Mouse (Mus musculus): ENCODE measurements around the gene 4931428F04Rik. TPM values are rescaled to one million over a fixed set of nuclear protein-coding genes. Genes with fewer than 3 reads are reported as not detected.

The 4931428F04Rik gene
- polyA plus RNA-seq (2015; fragmentation: Nextera tagmentation; extraction: Ambion mirVana), result 124 and 146 TPM in 2 replicates

DNA sequence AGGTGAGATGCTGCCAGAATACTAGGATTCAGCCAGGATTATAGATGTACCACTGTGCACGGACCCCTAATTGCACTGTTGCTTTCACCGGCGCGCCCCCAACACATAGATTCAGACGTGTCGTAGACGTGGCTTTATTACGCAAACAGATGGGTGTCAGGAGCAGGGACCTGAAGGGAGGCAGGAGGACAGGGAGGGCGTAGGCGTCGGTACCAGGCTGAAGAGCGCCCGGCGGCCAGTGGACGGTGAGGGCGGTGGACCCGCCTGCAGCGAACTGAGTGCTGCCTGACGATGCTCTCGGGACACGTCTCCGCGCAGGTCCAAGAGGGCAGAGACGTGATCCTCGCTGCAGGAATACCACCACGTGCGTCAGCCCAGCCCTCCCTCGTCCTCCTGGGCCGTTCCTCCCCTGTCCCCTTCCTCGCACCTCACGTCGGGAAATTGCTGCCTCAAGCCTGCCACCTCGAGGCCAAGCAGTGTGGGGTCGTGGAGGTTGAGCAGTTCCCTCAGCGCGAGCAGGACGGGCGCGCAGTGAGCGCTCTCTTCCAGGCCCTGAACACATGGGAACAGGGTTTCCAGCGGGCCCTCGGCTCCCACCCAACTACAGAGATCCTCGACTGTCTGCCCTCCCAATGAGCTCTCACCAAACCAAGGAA lies at the start of gene 4931428F04Rik:
Gene 4931428F04Rik, minus strand, starts transcription at position 60 of the 656 bp plus-strand sequence.
- 2% methylated on average over 43 of the region's 43 CpGs for WGBS

DNA sequence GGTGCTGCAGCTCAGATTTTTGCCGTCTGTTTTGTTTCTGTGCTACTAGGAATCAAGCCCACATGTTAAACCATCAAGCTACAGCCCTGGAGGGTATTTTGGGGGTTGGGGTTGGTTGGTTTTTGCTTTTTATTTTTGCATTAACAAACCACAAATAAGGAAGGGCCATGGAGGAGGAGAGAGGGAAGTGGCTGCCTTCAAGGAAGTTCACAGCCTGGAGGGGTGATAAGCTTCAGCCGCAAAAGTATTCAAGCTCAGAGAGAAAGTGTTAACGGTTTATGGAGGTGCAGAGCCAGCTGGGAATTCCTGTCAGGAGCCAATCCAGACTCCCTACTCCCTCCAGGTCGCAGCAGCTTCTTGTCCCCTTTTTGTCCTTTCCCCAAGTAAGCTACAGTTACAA lies 49.3 kb upstream of the 4931428F04Rik start:
- Histone ChIP-seq H3K4me2 (no peak overlapping the region), H3K4me1 (replicated peaks) (peaks cover 5% of the 10 kb centered on the region), H3K4me3 (no peak overlapping the region), H3K27me3 (no peaks in the 10 kb centered on the region), H3K27ac (replicated peaks) (no peak overlapping the region), H3K36me3 (peaks cover 3% of the 10 kb centered on the region; the same call in 1 of the 2 replicates), H3K9ac (no peak overlapping the region), H3K9me3 (no peaks in the 10 kb centered on the region)
- no peak for ATAC-seq (ENCODE audit: low FRiP score, low read depth)
- WGBS, result 69% methylated on average over 4 of the region's 4 CpGs

More for the DNA sequence above, at the start of gene 4931428F04Rik:
- H3K9ac ChIP-seq, result peak within 1 kb of the TSS; percentile 40
- peak within 1 kb of the TSS; percentile 56 for H3K4me3 ChIP-seq
- peaks cover 7% of the 10 kb centered on the region for H3K36me3 ChIP-seq
- peak within 1 kb of the TSS; percentile 94 for H3K27ac ChIP-seq (replicated peaks)
- H3K4me2 ChIP-seq, result peak within 1 kb of the TSS; percentile 69
- peak; percentile 6 for ATAC-seq (ENCODE audit: low FRiP score, low read depth)
- H3K9me3 ChIP-seq, result no peaks in the 10 kb centered on the region
- H3K27me3 ChIP-seq, result no peaks in the 10 kb centered on the region
- peaks cover 50% of the 10 kb centered on the region for H3K4me1 ChIP-seq (replicated peaks)

DNA sequence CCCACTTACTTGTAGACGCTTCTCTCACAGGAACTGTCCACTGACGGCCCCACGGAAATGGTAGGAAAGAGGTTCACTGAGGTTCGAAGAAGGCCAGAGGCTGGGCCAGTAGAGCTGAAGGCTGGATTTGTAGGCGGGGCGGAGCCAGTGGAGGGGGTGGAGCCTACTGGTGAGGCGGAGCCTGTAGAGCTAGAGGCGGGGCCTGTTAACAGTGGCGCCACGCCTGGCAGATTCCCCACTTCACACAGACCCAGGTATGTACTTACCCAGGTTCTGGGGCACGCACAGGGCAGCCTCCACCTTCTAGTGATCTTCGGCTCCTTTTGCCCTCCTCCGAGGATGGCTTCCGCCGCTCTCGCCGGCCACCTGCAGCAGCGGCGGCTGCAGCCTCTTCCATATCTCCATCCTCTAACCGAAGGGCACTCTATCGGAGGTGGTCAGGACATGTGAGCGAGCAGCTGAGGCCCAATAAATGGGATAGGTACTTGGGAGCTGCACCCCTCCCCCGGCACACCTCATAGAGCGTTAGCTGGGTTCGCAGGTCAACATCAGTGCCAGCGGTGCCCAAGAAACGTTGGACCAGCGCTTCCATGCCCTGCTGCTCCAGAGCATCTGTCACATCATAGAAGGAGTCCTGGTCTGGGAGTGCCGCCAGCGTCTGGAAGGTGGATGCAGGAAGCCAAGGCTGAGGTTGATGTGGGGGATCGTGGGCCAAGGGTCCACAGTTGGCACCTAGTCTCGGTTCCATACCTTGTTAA lies 46.9 kb upstream of the 4931428F04Rik start:
- WGBS, result 50% methylated on average over 32 of the region's 32 CpGs
- H3K36me3 ChIP-seq, result peaks cover 7% of the 10 kb centered on the region
- H3K4me1 ChIP-seq (replicated peaks), result peaks cover 3% of the 10 kb centered on the region
- no peak overlapping the region for H3K27ac ChIP-seq (replicated peaks)
- H3K4me3 ChIP-seq, result peak overlapping the region; percentile 17
- H3K4me2 ChIP-seq, result peak overlapping the region; percentile 30
- H3K27me3 ChIP-seq, result no peaks in the 10 kb centered on the region
- peak; percentile 36; the same call in 1 of the 2 replicates for ATAC-seq (ENCODE audit: low FRiP score, low read depth)
- H3K9me3 ChIP-seq, result no peaks in the 10 kb centered on the region
- H3K9ac ChIP-seq, result no peak overlapping the region

DNA sequence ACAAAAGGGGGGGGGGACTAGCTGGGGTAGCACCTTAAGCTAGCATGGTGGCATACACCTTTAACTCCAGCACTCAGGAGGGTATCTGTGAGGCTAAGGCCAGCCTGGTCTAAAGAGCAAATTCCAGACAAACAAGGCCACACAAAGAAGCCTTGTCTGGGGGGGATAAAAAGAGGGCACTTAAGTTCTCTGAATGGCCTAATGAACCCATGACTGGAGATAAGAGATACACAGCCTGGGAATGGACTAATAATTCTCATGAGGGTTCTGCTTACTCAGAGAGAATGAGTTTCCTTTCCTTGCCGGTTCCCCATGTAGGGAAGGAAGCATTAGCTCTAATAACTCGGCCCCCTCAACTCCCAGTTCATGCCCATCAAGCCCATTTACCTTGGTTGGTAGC lies 42.9 kb upstream of the 4931428F04Rik start:
- WGBS, result 74% methylated on average over 2 of the region's 2 CpGs
- H3K4me1 ChIP-seq (replicated peaks), result peaks cover 1% of the 10 kb centered on the region

DNA sequence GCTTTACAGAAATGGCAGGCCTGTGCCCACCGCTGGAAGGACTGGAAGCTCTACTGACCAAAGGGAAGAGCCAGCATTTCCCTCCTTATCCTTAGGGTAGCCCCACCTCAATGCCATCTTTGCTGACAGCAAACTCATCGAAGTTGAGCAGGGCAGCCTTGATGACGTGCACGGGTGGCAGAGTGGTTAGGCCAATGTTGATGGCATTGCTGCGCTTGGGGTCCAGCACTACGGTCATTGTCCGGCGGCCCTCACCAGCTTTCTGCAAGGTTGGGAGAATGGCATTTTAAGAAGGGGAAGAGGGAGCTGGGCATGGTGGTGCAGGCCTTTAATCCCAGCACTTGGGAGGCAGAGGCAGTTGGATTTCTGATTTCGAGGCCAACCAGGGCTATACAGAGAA lies 42.3 kb upstream of the 4931428F04Rik start:
- Histone ChIP-seq H3K4me3 (no peak overlapping the region), H3K27me3 (no peaks in the 10 kb centered on the region), H3K9me3 (no peaks in the 10 kb centered on the region), H3K27ac (replicated peaks) (no peak overlapping the region), H3K4me1 (replicated peaks) (peaks cover 7% of the 10 kb centered on the region), H3K4me2 (no peak overlapping the region), H3K36me3 (peaks cover 41% of the 10 kb centered on the region), H3K9ac (no peak overlapping the region)
- 96% methylated on average over 9 of the region's 9 CpGs for WGBS
- ATAC-seq (ENCODE audit: low FRiP score, low read depth), result no peak

More for the DNA sequence above, 42.9 kb upstream of the 4931428F04Rik start:
- Histone ChIP-seq H3K9me3 (no peaks in the 10 kb centered on the region), H3K4me2 (no peak overlapping the region), H3K4me3 (no peak overlapping the region), H3K9ac (no peak overlapping the region), H3K36me3 (peaks cover 41% of the 10 kb centered on the region), H3K27me3 (no peaks in the 10 kb centered on the region), H3K27ac (replicated peaks) (no peak overlapping the region)
- ATAC-seq (ENCODE audit: low FRiP score, low read depth), result no peak

DNA sequence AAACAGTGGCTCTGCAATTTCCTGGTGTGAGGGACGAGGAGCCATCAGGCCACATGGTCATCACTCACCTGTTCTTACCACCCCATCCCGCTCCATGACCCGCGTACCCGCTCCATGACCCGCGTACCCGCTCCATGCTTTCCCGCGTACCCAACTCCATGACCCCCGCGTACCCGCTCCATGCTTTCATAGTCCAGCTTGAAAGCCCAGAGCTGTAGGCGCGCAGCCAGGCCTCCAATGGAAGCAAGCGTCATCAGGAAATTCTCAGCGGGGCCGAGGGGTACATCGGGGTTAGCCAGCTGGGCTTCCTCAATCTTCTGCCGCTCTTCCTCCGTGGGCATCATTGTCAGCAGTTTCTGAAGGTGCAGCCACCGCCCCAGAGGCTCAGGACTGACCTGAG lies 41.8 kb upstream of the 4931428F04Rik start:
- 94% methylated on average over 22 of the region's 22 CpGs for WGBS
- Histone ChIP-seq H3K4me1 (replicated peaks) (peaks cover 10% of the 10 kb centered on the region), H3K27me3 (no peaks in the 10 kb centered on the region), H3K9me3 (no peaks in the 10 kb centered on the region), H3K27ac (replicated peaks) (no peak overlapping the region), H3K4me2 (no peak overlapping the region), H3K9ac (no peak overlapping the region), H3K4me3 (no peak overlapping the region), H3K36me3 (peaks cover 41% of the 10 kb centered on the region)
- ATAC-seq (ENCODE audit: low FRiP score, low read depth), result no peak

DNA sequence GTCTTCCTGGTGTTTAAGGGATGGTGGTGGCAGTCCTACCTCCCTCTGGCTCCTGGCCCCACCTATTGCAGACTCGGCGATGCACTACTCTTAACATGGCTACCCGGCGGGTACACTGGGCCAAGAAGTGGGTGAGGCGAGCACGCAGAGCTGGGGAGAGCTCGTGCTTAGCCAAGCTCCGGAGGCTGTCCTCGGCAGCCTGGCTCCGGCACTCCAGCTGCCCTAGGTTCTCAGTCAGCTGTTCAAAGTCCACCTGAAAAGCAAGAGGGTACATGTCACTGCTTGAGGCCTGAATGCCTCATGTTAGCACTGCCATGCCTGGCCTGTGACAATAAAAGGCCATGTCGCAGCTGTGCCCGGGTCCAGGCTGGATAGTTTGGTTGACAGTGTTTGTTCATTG lies 40.7 kb upstream of the 4931428F04Rik start:
- Histone ChIP-seq H3K36me3 (peaks cover 41% of the 10 kb centered on the region), H3K4me1 (replicated peaks) (peaks cover 13% of the 10 kb centered on the region), H3K9ac (no peak overlapping the region), H3K9me3 (no peaks in the 10 kb centered on the region), H3K4me3 (no peak overlapping the region), H3K27ac (replicated peaks) (no peak overlapping the region), H3K4me2 (no peak overlapping the region), H3K27me3 (no peaks in the 10 kb centered on the region)
- ATAC-seq (ENCODE audit: low FRiP score, low read depth), result no peak
- WGBS, result 97% methylated on average over 12 of the region's 12 CpGs

DNA sequence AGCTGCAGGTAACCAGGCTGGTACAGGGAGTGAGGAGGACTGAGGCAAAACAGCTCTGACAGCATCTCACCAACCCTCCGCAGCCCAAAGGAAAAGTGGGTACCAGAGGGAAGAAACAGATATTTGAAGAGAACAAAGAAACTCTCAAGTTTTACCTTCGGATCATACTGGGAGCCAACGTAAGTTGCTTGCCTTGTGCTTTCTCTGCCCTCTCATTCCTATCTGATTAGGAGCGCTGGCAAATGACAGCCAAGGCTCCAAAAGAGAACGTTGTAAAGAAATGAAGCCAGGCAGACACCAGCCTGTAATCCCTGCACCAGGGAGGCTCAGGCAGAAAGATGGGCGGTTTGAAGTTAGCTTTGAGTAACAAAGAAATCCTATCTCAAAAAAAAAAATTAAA lies 37.3 kb upstream of the 4931428F04Rik start:
- 43% methylated on average over 6 of the region's 6 CpGs for WGBS
- peak overlapping the region; percentile 83 for H3K27ac ChIP-seq (replicated peaks)
- H3K4me2 ChIP-seq, result peak overlapping the region; percentile 90
- peak overlapping the region; percentile 87 for H3K9ac ChIP-seq
- ATAC-seq (ENCODE audit: low FRiP score, low read depth), result no peak
- H3K9me3 ChIP-seq, result no peaks in the 10 kb centered on the region
- peaks cover 24% of the 10 kb centered on the region for H3K4me1 ChIP-seq (replicated peaks)
- H3K36me3 ChIP-seq, result peaks cover 44% of the 10 kb centered on the region
- peak overlapping the region; percentile 68 for H3K4me3 ChIP-seq
- H3K27me3 ChIP-seq, result no peaks in the 10 kb centered on the region

DNA sequence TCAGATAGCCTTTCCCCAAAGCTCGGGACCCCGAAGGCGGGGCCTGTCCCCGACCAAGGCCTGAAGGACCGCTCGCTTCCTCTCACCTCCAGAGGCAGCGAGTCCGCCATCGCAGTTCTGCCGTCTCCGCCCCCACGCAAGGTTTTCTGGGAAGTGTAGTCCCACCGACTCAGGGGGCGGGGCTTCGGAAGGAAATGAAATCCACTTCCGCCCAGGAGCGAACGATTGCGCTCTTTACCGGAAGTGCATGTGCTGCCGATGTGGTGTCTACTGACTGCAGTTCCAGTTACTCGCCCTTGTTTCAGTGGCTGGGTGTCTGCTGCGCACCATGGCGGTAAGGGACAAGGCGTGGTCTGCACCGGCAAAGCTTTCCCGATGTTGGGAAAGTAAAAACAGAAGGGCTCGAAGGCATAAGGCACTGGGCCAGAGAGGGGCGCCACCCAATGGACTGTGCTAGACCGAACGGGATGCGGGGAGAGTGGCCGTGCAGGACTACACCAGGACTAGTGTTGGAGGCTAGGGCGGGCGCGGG lies 36.5 kb upstream of the 4931428F04Rik start, which contains the start of the genes Lrrc29 and Tmem208:
Gene Lrrc29, minus strand, starts transcription at position 138 of the 532 bp plus-strand sequence.
Gene Tmem208, plus strand, starts transcription at position 214 of the 532 bp plus-strand sequence.
- Histone ChIP-seq H3K27me3 (no peaks in the 10 kb centered on the region), H3K9me3 (no peaks in the 10 kb centered on the region), H3K36me3 (peaks cover 36% of the 10 kb centered on the region), H3K4me2 (peak within 1 kb of the TSS; percentile 90), H3K27ac (replicated peaks) (peak within 1 kb of the TSS; percentile 83), H3K4me3 (peak within 1 kb of the TSS; percentile 68), H3K4me1 (replicated peaks) (peaks cover 24% of the 10 kb centered on the region), H3K9ac (peak within 1 kb of the TSS; percentile 87)
- under 1% methylated on average over 36 of the region's 36 CpGs for WGBS
- ATAC-seq (ENCODE audit: low FRiP score, low read depth), result peak; percentile 94

DNA sequence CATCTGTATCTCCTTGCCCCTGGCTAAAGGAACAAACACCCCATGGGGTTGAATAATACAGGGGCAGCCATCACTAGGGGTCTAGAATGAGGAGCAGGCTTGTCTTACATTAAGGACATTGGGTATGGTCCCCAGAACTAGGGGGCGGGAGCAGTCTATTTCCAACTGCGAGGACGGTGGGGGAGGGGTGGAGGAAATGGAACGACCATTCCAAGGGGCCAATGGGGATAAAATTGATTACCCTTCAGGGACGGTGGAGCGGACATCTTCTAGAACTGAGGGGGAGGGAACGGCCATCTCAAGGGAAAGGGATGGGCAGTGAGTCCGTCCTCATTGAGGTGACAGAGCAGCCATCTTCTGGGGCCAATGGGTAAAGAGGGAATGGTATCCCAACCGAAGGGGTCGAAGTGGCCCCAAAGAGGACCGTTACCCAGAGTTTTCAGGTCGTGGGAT lies 36.0 kb upstream of the 4931428F04Rik start:
- peaks cover 31% of the 10 kb centered on the region for H3K36me3 ChIP-seq
- peak overlapping the region; percentile 90 for H3K4me2 ChIP-seq
- peak overlapping the region; percentile 68 for H3K4me3 ChIP-seq
- H3K4me1 ChIP-seq (replicated peaks), result peaks cover 24% of the 10 kb centered on the region
- WGBS, result under 1% methylated on average over 12 of the region's 12 CpGs
- no peaks in the 10 kb centered on the region for H3K27me3 ChIP-seq
- ATAC-seq (ENCODE audit: low FRiP score, low read depth), result peak; percentile 65
- peak overlapping the region; percentile 87 for H3K9ac ChIP-seq
- H3K9me3 ChIP-seq, result no peaks in the 10 kb centered on the region
- peak overlapping the region; percentile 83 for H3K27ac ChIP-seq (replicated peaks)

DNA sequence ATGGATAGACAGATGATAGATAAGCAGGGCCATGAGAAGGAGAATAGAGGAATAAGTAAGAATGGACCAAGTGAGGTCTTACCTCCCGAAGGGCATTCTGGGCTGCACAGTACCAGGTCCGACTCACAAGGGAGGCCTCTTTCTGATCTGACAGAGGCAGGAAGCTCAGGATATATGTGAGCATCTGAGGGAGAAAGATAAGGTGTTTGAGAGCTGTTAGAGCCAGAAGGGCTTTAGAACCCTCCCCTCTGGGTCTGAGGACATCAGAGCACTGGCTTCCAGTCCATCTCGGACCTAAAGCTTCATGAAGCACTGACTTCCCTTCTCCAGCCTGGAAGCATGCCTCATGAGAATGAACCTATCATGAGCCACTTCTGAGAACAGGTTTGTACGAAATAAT lies 33.5 kb upstream of the 4931428F04Rik start:
- no peak overlapping the region for H3K4me3 ChIP-seq
- no peaks in the 10 kb centered on the region for H3K27me3 ChIP-seq
- H3K27ac ChIP-seq (replicated peaks), result no peak overlapping the region
- ATAC-seq (ENCODE audit: low FRiP score, low read depth), result no peak
- no peaks in the 10 kb centered on the region for H3K9me3 ChIP-seq
- 91% methylated on average over 4 of the region's 4 CpGs for WGBS
- H3K4me2 ChIP-seq, result no peak overlapping the region
- H3K4me1 ChIP-seq (replicated peaks), result peaks cover 24% of the 10 kb centered on the region
- no peak overlapping the region for H3K9ac ChIP-seq
- H3K36me3 ChIP-seq, result peaks cover 18% of the 10 kb centered on the region

Measured in hindbrain, embryonic 15.5 days (tissue).